Mouse (Mus musculus): Measurements from ENCODE around the gene Aqp6.

Aqp6 gene

GRCm38 (mm10) chr15:99600986-99601822 is at the start of gene Aqp6:
Aqp6 (plus strand) TSS chr15:99601400.
- DNase-seq (ENCODE audit: low read depth, low spot score): no peak

- no peak for DNase-seq (ENCODE audit: low read depth, low spot score)
Observed at GRCm38 (mm10) chr15:99553767-99554166, 47.4 kb upstream of the Aqp6 start.

GRCm38 (mm10) chr15:99558947-99559346 is 42.3 kb upstream of the Aqp6 start:
- DNase-seq (ENCODE audit: low read depth, low spot score): no peak

GRCm38 (mm10) chr15:99560246-99560645 is 41.0 kb upstream of the Aqp6 start:
- no peak for DNase-seq (ENCODE audit: low read depth, low spot score)

GRCm38 (mm10) chr15:99567371-99567770 is 33.8 kb upstream of the Aqp6 start:
- DNase-seq (ENCODE audit: low read depth, low spot score): no peak

GRCm38 (mm10) chr15:99568682-99569081 is 32.5 kb upstream of the Aqp6 start:
- DNase-seq (ENCODE audit: low read depth, low spot score): no peak

- peak; percentile 60 for DNase-seq (ENCODE audit: low read depth, low spot score)
Observed at GRCm38 (mm10) chr15:99569123-99569522, 32.1 kb upstream of the Aqp6 start.

- no peak for DNase-seq (ENCODE audit: low read depth, low spot score)
Observed at GRCm38 (mm10) chr15:99578802-99579485, 22.3 kb upstream of the Aqp6 start, which contains the start of gene Aqp2. Aqp2 (plus strand) TSS chr15:99579055.

- DNase-seq (ENCODE audit: low read depth, low spot score): no peak
Observed at GRCm38 (mm10) chr15:99583463-99584344, 17.5 kb upstream of the Aqp6 start.

- no peak for DNase-seq (ENCODE audit: low read depth, low spot score)
Observed at GRCm38 (mm10) chr15:99584407-99585202, 16.6 kb upstream of the Aqp6 start.

- no peak for DNase-seq (ENCODE audit: low read depth, low spot score)
Observed at GRCm38 (mm10) chr15:99585741-99586140, 15.5 kb upstream of the Aqp6 start.

GRCm38 (mm10) chr15:99586525-99586924 is 14.7 kb upstream of the Aqp6 start:
- DNase-seq (ENCODE audit: low read depth, low spot score): no peak

- no peak for DNase-seq (ENCODE audit: low read depth, low spot score)
Observed at GRCm38 (mm10) chr15:99589237-99589636, 12.0 kb upstream of the Aqp6 start.

GRCm38 (mm10) chr15:99589704-99590103 is 11.5 kb upstream of the Aqp6 start:
- DNase-seq (ENCODE audit: low read depth, low spot score): no peak

- DNase-seq (ENCODE audit: low read depth, low spot score): no peak
Observed at GRCm38 (mm10) chr15:99590429-99591084, 10.6 kb upstream of the Aqp6 start, which contains the start of gene Aqp5. Aqp5 (plus strand) TSS chr15:99590782.

GRCm38 (mm10) chr15:99592177-99592576 is 9.0 kb upstream of the Aqp6 start:
- no peak for DNase-seq (ENCODE audit: low read depth, low spot score)

GRCm38 (mm10) chr15:99592877-99593276 is 8.3 kb upstream of the Aqp6 start:
- no peak for DNase-seq (ENCODE audit: low read depth, low spot score)

GRCm38 (mm10) chr15:99594951-99595350 is 6.2 kb upstream of the Aqp6 start:
- no peak for DNase-seq (ENCODE audit: low read depth, low spot score)

GRCm38 (mm10) chr15:99596056-99596687 is 5.0 kb upstream of the Aqp6 start:
- DNase-seq (ENCODE audit: low read depth, low spot score): no peak

GRCm38 (mm10) chr15:99596841-99597240 is 4.4 kb upstream of the Aqp6 start:
- DNase-seq (ENCODE audit: low read depth, low spot score): no peak

Measured in telencephalon, adult 2 months (tissue).